8 mouse cellular contexts compared by ENCODE assay signal in the genomic region with DNA sequence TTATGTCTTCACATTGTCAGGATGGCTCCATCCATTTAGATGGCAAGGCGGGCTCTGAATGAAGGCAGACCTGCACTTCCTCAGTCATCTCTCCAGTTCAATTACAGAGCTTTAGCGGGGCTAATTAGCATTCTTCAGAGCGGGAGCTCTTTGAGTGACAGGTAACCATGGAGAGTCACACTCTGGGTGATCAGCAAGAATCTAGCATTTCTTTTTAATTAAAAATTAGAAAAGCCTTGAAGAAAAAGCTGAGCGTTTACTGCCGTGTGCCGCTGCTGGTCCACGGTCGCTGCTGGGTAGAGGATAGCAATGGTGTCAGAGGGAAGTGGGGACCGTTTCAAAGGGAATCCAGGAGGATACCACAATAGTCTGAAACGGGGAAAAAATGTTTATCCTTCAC.
DNase-seq lines count a peak whose midpoint lies in the region; ATAC-seq and TF ChIP-seq lines count a peak whose summit lies in the region.
"Had no signal": no experiment of that assay in that cellular context is flagged by ENCODE, and none has a peak within 500 bp of the region (broad histone marks: within the 10 kb centered on the region; RNA-seq: fewer than 3 reads in every experiment).

No protein-coding gene starts in this region.

- H3K4me1 ChIP-seq in forebrain, embryonic 14.5 days (ENCODE audit: control insufficient read depth, insufficient read depth, low read length) = peaks cover 9% of the 10 kb centered on the region
- peaks cover 10% of the 10 kb centered on the region for H3K4me1 ChIP-seq in limb, embryonic 13.5 days
- H3K4me1 ChIP-seq: stomach, embryonic 15.5 days had no signal

- WGBS in forebrain, embryonic 14.5 days = 2% methylated on average over 10 of the region's 10 CpGs
- 21% methylated on average over 10 of the region's 10 CpGs for WGBS in limb, embryonic 13.5 days

- H3K4me2 ChIP-seq in forebrain, embryonic 14.5 days (ENCODE audit: low read length) = peak overlapping the region; percentile 38
- peak overlapping the region; percentile 38 for H3K4me2 ChIP-seq in limb, embryonic 13.5 days (replicated peaks)
- H3K4me2 ChIP-seq: stomach, embryonic 15.5 days had no signal

- H3K4me3 ChIP-seq in layer of hippocampus, adult 2 months = peak overlapping the region; percentile 45
- H3K4me3 ChIP-seq in forebrain, embryonic 14.5 days (ENCODE audit: low read depth, low read length) = peak overlapping the region; percentile 11
- no peak overlapping the region for H3K4me3 ChIP-seq in limb, embryonic 13.5 days
- H3K4me3 ChIP-seq: stomach, embryonic 15.5 days had no signal

- no peak for DNase-seq in layer of hippocampus, adult 2 months (ENCODE audit: low spot score in 2 of 2)
- no peak for DNase-seq in layer of hippocampus, postnatal 25 days (ENCODE audit: extremely low spot score in 1 of 2, low spot score in 1 of 2)
- DNase-seq in forebrain, embryonic 14.5 days (ENCODE audit: low spot score) = peak; percentile 85
- peak; percentile 49 for DNase-seq in retina, postnatal 1 day
- no peak for DNase-seq in ovary, postnatal 36 days (ENCODE audit: low spot score)
- no peak for DNase-seq in urinary bladder, postnatal 10 days (ENCODE audit: low spot score)

- no peaks in the 10 kb centered on the region for H3K9me3 ChIP-seq in forebrain, embryonic 14.5 days (replicated peaks; ENCODE audit: control insufficient read depth, low read length)
- H3K9me3 ChIP-seq in limb, embryonic 13.5 days = no peaks in the 10 kb centered on the region
- H3K9me3 ChIP-seq: stomach, embryonic 15.5 days had no signal

- peak; percentile 91 for ATAC-seq in forebrain, embryonic 14.5 days
- no peak for ATAC-seq in limb, embryonic 13.5 days (ENCODE audit: low FRiP score, low read depth)

- no peaks in the 10 kb centered on the region for H3K27me3 ChIP-seq in forebrain, embryonic 14.5 days (replicated peaks; ENCODE audit: control insufficient read depth, insufficient read depth, low read length)
- no peaks in the 10 kb centered on the region for H3K27me3 ChIP-seq in limb, embryonic 13.5 days
- H3K27me3 ChIP-seq: stomach, embryonic 15.5 days had no signal

- no peaks in the 10 kb centered on the region for H3K36me3 ChIP-seq in forebrain, embryonic 14.5 days (ENCODE audit: control insufficient read depth, insufficient read depth, low read length)
- no peaks in the 10 kb centered on the region for H3K36me3 ChIP-seq in limb, embryonic 13.5 days
- H3K36me3 ChIP-seq: stomach, embryonic 15.5 days had no signal

- no peak for TF ChIP-seq CTCF in layer of hippocampus, adult 2 months (conservative IDR thresholded peaks at IDR 0.05)

- H3K27ac ChIP-seq in layer of hippocampus, adult 2 months = peak overlapping the region; percentile 88
- peak overlapping the region; percentile 61 for H3K27ac ChIP-seq in forebrain, embryonic 14.5 days (ENCODE audit: low read depth, low read length)
- no peak overlapping the region for H3K27ac ChIP-seq in limb, embryonic 13.5 days
- H3K27ac ChIP-seq: stomach, embryonic 15.5 days had no signal

- peak overlapping the region; percentile 30; the same call in 1 of the 2 replicates for H3K9ac ChIP-seq in forebrain, embryonic 14.5 days (ENCODE audit: low read length)
- no peak overlapping the region for H3K9ac ChIP-seq in limb, embryonic 13.5 days
- H3K9ac ChIP-seq: stomach, embryonic 15.5 days had no signal

Comparison
In these comparisons a context has a peak if more than half of its experiments do, and no peak if none do; other contexts are left out.
1. DNase-seq: peak in forebrain, embryonic 14.5 days (single experiment) and retina, postnatal 1 day (single experiment); none in layer of hippocampus, adult 2 months (0 of 2), layer of hippocampus, postnatal 25 days (0 of 2), ovary, postnatal 36 days (single experiment) and urinary bladder, postnatal 10 days (single experiment).